Mouse (Mus musculus) neural tube, embryonic 13.5 days (tissue): ENCODE results near the gene Pth2. TPM values are rescaled to one million over a fixed set of nuclear protein-coding genes. Genes with fewer than 3 reads are reported as not detected.

Experiments used
- ATAC-seq: fragments of 200-750 bp; cut with Nextera tagmentation; 2 replicates; pipeline ENCODE4 v1.8.0; 2017; ENCODE audit warnings: low read depth, mild to moderate bottlenecking, moderate TSS enrichment, moderate library complexity
- H3K27ac ChIP-seq: fragments of 300-500 bp; sonication (generic); replicated peaks from 2 replicates; pipeline ENCODE4 v1.5.1; 2015; ENCODE audit warnings: moderate library complexity, mild to moderate bottlenecking, inconsistent platforms
- H3K27me3 ChIP-seq: fragments of 300-500 bp; sonication (generic); 2 replicates; pipeline ENCODE4 v1.6.1; 2015; ENCODE audit warnings: mild to moderate bottlenecking, inconsistent platforms
- H3K36me3 ChIP-seq: fragments of 300-500 bp; sonication (generic); 2 replicates; pipeline ENCODE4 v1.6.1; 2015; ENCODE audit warnings: mild to moderate bottlenecking, inconsistent platforms
- H3K4me1 ChIP-seq: fragments of 300-500 bp; sonication (generic); replicated peaks from 2 replicates; pipeline ENCODE4 v1.6.1; 2015; ENCODE audit warnings: inconsistent platforms
- H3K4me2 ChIP-seq: fragments of 300-500 bp; sonication (generic); 2 replicates; pipeline ENCODE4 v1.6.1; 2015; ENCODE audit warnings: inconsistent platforms, mild to moderate bottlenecking, moderate library complexity
- H3K4me3 ChIP-seq: fragments of 300-500 bp; sonication (generic); 2 replicates; pipeline ENCODE4 v1.5.1; 2015; ENCODE audit warnings: mild to moderate bottlenecking, inconsistent platforms
- H3K9ac ChIP-seq: fragments of 300-500 bp; sonication (generic); 2 replicates; pipeline ENCODE4 v1.6.1; 2015; ENCODE audit warnings: moderate library complexity, mild to moderate bottlenecking, inconsistent platforms
- H3K9me3 ChIP-seq: fragments of 300-500 bp; sonication (generic); 2 replicates; pipeline ENCODE4 v1.6.1; 2016; ENCODE audit warnings: inconsistent platforms
- WGBS: fragments of 180-500 bp; shearing (Covaris S2); methylation state at CpG from one replicate; pipeline ENCODE4 v1.1.7; 2015; 5-methylcytosine and 5-hydroxymethylcytosine counted together
- polyA plus RNA-seq: library from polyadenylated mRNA; unstranded; fragments of >200 nt; fragmentation: Nextera tagmentation; extraction: Ambion mirVana; gene quantifications from 2 replicates; pipeline ENCODE4 v1.2.1, GENCODE M21; 2015

Gene Pth2
- polyA plus RNA-seq, 1 experiment from 2014 or later: not detected

- Histone ChIP-seq H3K4me1 (peaks cover 26% of the 10 kb centered on the region), H3K9ac (no peak within 1 kb of the TSS), H3K27ac (no peak within 1 kb of the TSS), H3K4me3 (peak within 1 kb of the TSS; percentile 4), H3K36me3 (no peaks in the 10 kb centered on the region), H3K27me3 (peaks cover 39% of the 10 kb centered on the region), H3K9me3 (no peaks in the 10 kb centered on the region), H3K4me2 (peak within 1 kb of the TSS; percentile 31)
- ATAC-seq: no peak
- 5% methylated on average over 17 of the region's 17 CpGs for WGBS
Measured at GRCm38 (mm10) chr7:45211851-45212251, 31.1 kb downstream of the Pth2 start, which contains the start of gene Dkkl1. TSS of gene Dkkl1 (minus strand) at chr7:45212147.

- WGBS: 72% methylated on average over 7 of the region's 7 CpGs
- Histone ChIP-seq H3K4me2 (peak overlapping the region; percentile 31; the same call in 1 of the 2 replicates), H3K36me3 (no peaks in the 10 kb centered on the region), H3K27me3 (peaks cover 39% of the 10 kb centered on the region), H3K9ac (no peak overlapping the region), H3K4me3 (no peak overlapping the region), H3K27ac (no peak overlapping the region), H3K9me3 (no peaks in the 10 kb centered on the region), H3K4me1 (peaks cover 31% of the 10 kb centered on the region)
- ATAC-seq: no peak
Measured at GRCm38 (mm10) chr7:45212356-45212755, 31.6 kb downstream of the Pth2 start.

- no peak overlapping the region for H3K9ac ChIP-seq
- H3K9me3 ChIP-seq: no peaks in the 10 kb centered on the region
- H3K4me3 ChIP-seq: no peak overlapping the region
- H3K4me1 ChIP-seq: peaks cover 42% of the 10 kb centered on the region
- no peak overlapping the region for H3K4me2 ChIP-seq
- no peak overlapping the region for H3K27ac ChIP-seq
- peaks cover 39% of the 10 kb centered on the region for H3K27me3 ChIP-seq
- ATAC-seq: no peak
- H3K36me3 ChIP-seq: peaks cover 3% of the 10 kb centered on the region; the same call in 1 of the 2 replicates
- WGBS: 55% methylated on average over 5 of the region's 5 CpGs
Measured at GRCm38 (mm10) chr7:45213708-45214107, 32.9 kb downstream of the Pth2 start.

DNA sequence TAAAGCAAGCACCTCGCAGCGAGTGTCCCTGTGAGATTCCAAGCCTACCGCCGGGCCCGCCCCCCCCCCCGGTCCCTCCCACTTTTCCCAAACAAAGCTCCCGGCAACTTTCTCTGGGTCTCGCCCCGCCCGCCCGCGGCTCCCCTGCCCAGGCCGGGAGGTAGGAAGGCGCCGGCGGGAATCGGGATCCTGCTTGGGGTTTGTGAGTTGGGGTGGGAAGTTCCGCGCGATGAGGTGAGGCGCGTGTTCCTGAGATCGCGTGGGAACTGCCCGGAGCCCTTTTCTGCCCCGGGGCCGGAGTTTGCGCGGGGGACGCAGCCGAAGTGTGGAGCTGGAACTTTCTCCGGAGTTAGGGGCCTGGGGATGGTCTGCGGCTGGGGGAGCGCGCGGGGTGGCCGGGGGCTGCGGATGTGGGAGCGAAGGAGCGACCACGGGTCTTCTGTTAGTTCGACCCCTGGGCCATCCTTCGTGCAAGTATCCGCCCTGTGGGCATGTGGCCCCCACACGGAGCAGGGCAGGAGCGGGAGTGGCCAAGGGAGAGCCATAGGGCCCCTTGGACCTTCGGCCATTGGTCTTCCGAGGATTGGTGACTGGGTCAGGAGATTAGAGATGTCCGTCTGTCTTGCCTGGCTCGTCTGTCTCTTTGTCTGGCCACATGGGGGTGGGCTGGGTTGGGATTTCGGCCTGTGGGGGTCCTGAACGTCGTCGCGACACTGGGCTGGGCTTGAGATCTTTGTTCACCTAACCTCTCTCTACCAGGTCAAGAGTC, 35.1 kb downstream of the Pth2 start, which contains the start of gene Tead2:
TSS of gene Tead2 (plus strand) at position 81 of the 769 bp plus-strand sequence.
- peak; percentile 70 for ATAC-seq
- WGBS: 2% methylated on average over 55 of the region's 55 CpGs
- H3K27me3 ChIP-seq: peaks cover 20% of the 10 kb centered on the region
- H3K9ac ChIP-seq: peak within 1 kb of the TSS; percentile 89
- no peaks in the 10 kb centered on the region for H3K9me3 ChIP-seq
- H3K4me3 ChIP-seq: peak within 1 kb of the TSS; percentile 59
- peak within 1 kb of the TSS; percentile 91 for H3K27ac ChIP-seq
- H3K4me1 ChIP-seq: peaks cover 51% of the 10 kb centered on the region
- H3K4me2 ChIP-seq: peak within 1 kb of the TSS; percentile 74
- H3K36me3 ChIP-seq: peaks cover 25% of the 10 kb centered on the region

DNA sequence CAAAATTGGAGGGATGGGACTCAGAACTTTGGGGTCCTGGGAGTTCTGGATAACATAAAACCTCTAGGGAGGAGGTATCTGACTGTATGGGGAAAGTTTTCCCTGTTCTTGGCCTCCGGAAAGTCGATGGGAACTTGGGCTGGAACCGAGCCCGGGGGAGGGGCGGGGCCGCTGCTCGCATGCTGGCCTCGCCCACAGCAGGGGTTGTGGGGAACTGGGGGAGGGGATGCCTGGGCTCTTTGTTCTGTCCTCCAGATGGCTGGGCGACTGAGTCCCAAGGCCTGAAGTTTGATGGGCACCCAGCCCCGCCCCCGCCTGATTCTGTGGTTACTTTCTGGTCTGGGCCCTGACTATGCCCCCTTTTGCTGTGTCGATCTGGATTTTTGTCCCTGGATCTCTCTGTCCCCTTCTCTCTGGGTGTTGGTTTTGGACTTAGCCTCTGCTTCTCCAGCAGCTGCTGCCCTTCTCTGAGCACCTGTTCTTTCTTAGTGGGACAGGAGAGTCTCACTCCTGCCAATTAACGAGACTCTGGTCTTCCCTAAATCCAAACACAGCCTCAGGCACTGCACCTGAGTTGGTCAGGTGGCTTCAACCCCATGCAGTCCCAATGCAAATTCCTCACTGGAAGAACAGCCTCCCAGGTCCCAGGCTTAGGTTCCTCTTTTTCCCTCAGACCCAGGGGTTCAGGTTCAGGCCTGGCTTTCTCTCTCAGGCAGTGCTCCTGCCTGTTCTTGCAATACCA, 35.8 kb downstream of the Pth2 start:
- peak; percentile 80 for ATAC-seq
- H3K9me3 ChIP-seq: no peaks in the 10 kb centered on the region
- WGBS: under 1% methylated on average over 13 of the region's 13 CpGs
- peak overlapping the region; percentile 59 for H3K4me3 ChIP-seq
- peaks cover 13% of the 10 kb centered on the region for H3K27me3 ChIP-seq
- peak overlapping the region; percentile 74 for H3K4me2 ChIP-seq
- H3K36me3 ChIP-seq: peaks cover 26% of the 10 kb centered on the region
- H3K4me1 ChIP-seq: peaks cover 49% of the 10 kb centered on the region
- H3K9ac ChIP-seq: peak overlapping the region; percentile 89
- peak overlapping the region; percentile 91 for H3K27ac ChIP-seq

GRCm38 (mm10) chr7:45221680-45222079, 40.9 kb downstream of the Pth2 start:
- H3K4me1 ChIP-seq: peaks cover 27% of the 10 kb centered on the region
- no peaks in the 10 kb centered on the region for H3K27me3 ChIP-seq
- H3K27ac ChIP-seq: no peak overlapping the region
- no peak overlapping the region for H3K4me2 ChIP-seq
- no peaks in the 10 kb centered on the region for H3K9me3 ChIP-seq
- H3K9ac ChIP-seq: no peak overlapping the region
- H3K36me3 ChIP-seq: peaks cover 54% of the 10 kb centered on the region
- WGBS: 96% methylated on average over 2 of the region's 2 CpGs
- H3K4me3 ChIP-seq: no peak overlapping the region
- no peak for ATAC-seq

DNA sequence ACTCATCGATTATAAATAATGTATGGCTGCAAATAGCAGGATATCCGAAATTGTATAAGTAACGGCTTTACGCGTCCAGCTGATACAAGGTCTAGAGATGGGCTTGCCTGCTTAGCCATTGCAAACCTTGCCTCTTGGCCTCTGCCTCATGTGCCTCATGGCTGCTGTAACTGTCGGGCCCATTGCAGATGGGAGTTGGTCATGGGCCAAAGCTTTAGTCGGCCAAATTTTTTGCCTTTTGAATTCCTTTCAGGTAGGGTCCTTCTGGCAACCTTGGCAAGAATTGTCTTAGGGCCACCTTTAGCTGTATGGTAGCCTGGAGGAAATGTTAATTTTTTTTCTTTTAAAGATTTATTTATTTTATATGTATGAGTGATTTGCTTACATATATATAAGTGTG, 44.0 kb downstream of the Pth2 start:
- WGBS: 95% methylated on average over 7 of the region's 7 CpGs

GRCm38 (mm10) chr7:45226421-45226820, 45.6 kb downstream of the Pth2 start:
- Histone ChIP-seq H3K36me3 (peaks cover 59% of the 10 kb centered on the region), H3K4me1 (no peaks in the 10 kb centered on the region), H3K4me3 (no peak overlapping the region), H3K27me3 (no peaks in the 10 kb centered on the region), H3K9ac (no peak overlapping the region), H3K27ac (no peak overlapping the region), H3K4me2 (no peak overlapping the region), H3K9me3 (no peaks in the 10 kb centered on the region)
- 96% methylated on average over 5 of the region's 5 CpGs for whole genome bisulfite sequencing
- ATAC-seq: no peak

More for the DNA sequence above, 44.0 kb downstream of the Pth2 start:
- Histone ChIP-seq H3K4me1 (0 out of 2 replicates have a peak, but pooled peaks cover 6% of the 10 kb centered on the region), H3K4me3 (no peak overlapping the region), H3K27me3 (no peaks in the 10 kb centered on the region), H3K9me3 (no peaks in the 10 kb centered on the region), H3K36me3 (peaks cover 64% of the 10 kb centered on the region), H3K9ac (no peak overlapping the region), H3K4me2 (no peak overlapping the region), H3K27ac (no peak overlapping the region)
- no peak for ATAC-seq

- H3K9me3 ChIP-seq: no peaks in the 10 kb centered on the region
- no peak overlapping the region for H3K4me2 ChIP-seq
- no peak overlapping the region for H3K4me3 ChIP-seq
- H3K36me3 ChIP-seq: peaks cover 60% of the 10 kb centered on the region
- peaks cover 7% of the 10 kb centered on the region for H3K4me1 ChIP-seq
- no peak for ATAC-seq
- H3K27me3 ChIP-seq: no peaks in the 10 kb centered on the region
- WGBS: 97% methylated on average over 18 of the region's 18 CpGs
- no peak overlapping the region for H3K27ac ChIP-seq
- H3K9ac ChIP-seq: no peak overlapping the region
Measured at GRCm38 (mm10) chr7:45228548-45228947, 47.8 kb downstream of the Pth2 start.

DNA sequence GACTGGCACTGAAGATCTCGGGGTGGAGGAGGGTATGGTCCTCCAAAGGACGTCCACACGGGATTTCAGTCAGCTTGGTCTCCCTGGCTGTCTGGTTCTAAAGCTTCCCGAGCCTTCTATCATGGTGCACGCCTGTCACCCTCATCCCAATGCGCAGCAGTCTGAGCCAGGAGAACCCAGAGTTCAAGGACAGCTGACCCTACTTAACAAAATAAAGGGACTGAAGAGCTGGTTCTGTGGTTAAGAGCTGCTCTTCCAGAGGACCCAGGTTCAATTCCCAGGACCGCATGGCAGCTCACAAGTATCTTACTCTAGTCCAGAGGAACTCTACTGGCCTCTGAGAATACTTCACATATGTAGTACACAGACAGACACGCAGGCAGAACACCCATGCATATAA, 48.3 kb downstream of the Pth2 start:
- Histone ChIP-seq H3K9me3 (no peaks in the 10 kb centered on the region), H3K27me3 (peaks cover 5% of the 10 kb centered on the region), H3K36me3 (peaks cover 57% of the 10 kb centered on the region), H3K9ac (no peak overlapping the region), H3K4me3 (no peak overlapping the region), H3K27ac (no peak overlapping the region), H3K4me2 (no peak overlapping the region), H3K4me1 (peaks cover 12% of the 10 kb centered on the region)
- 93% methylated on average over 8 of the region's 8 CpGs for WGBS
- no peak for ATAC-seq

DNA sequence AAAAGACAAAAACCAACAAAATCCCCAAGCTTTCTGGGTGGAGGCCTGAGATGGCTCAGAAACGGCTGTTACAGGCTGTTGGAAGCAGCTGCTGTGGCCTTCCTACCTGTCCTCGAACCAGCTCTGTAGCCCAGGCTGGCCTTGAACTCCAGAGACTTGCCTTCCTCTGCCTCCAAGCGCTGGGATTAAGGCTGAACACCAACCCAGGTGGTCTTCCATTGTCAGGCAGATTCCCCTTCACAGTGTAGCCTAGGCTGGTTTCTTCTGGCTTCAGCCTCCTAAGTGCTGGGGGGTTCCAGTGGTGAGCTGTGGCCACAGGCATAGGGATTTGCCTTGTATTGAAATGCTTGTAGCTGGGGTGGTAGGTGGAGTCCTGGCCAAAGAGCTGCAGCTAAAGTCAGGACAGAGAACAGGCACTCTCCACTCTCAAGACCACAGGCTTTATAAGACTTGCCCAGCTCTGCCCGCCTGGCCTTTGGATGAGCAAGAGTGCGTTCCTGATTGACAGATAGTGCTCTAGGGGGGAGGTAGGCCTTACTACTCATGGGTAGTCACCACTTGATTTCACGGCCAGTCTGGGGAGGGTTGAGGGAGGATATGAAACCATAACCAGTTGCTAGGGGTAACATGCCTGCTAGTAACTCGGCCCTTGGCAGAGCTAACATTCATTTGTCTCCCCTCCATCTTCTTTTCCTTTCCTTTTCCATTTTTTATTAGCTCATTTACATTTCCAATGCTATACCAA, 48.8 kb downstream of the Pth2 start:
- no peak for ATAC-seq
- H3K27ac ChIP-seq: no peak overlapping the region
- H3K9me3 ChIP-seq: no peaks in the 10 kb centered on the region
- peaks cover 18% of the 10 kb centered on the region for H3K4me1 ChIP-seq
- peaks cover 10% of the 10 kb centered on the region for H3K27me3 ChIP-seq
- no peak overlapping the region for H3K9ac ChIP-seq
- no peak overlapping the region for H3K4me2 ChIP-seq
- 90% methylated on average over 7 of the region's 7 CpGs for WGBS
- no peak overlapping the region for H3K4me3 ChIP-seq
- peaks cover 57% of the 10 kb centered on the region for H3K36me3 ChIP-seq

DNA sequence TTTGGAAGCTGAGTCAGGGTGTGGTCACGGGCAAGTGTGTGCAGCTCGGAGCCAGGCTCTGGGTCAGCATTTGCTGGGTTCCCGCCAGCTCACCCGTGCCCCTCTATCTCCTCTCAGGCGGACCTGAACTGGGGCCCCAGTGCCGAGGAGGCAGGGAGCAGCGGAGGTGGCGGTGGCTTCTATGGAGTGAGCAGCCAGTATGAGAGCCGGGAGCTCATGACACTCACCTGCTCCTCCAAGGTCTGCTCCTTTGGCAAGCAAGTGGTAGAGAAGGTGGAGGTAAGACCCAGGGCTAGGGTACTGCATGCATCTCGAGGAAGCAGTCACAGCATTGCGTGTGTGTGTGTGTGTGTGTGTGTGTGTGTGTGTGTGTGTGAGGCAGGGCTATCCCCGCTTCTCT, 50.4 kb downstream of the Pth2 start:
- Histone ChIP-seq H3K4me3 (no peak overlapping the region), H3K9me3 (no peaks in the 10 kb centered on the region), H3K9ac (no peak overlapping the region), H3K27me3 (peaks cover 24% of the 10 kb centered on the region), H3K4me1 (peaks cover 29% of the 10 kb centered on the region), H3K4me2 (no peak overlapping the region), H3K27ac (no peak overlapping the region), H3K36me3 (peaks cover 45% of the 10 kb centered on the region)
- 93% methylated on average over 12 of the region's 12 CpGs for WGBS
- ATAC-seq: no peak
